Mouse (Mus musculus) 3134 (cell line): ENCODE results near the gene Sv2a.

Source experiments
- DNase-seq: peaks from one replicate; pipeline ENCODE4 v3.0.0-alpha.2; 2011; ENCODE audit warnings: low spot score; ENCODE audit not compliant: insufficient read length; ENCODE audit errors: extremely low read depth

Gene Sv2a

DNA sequence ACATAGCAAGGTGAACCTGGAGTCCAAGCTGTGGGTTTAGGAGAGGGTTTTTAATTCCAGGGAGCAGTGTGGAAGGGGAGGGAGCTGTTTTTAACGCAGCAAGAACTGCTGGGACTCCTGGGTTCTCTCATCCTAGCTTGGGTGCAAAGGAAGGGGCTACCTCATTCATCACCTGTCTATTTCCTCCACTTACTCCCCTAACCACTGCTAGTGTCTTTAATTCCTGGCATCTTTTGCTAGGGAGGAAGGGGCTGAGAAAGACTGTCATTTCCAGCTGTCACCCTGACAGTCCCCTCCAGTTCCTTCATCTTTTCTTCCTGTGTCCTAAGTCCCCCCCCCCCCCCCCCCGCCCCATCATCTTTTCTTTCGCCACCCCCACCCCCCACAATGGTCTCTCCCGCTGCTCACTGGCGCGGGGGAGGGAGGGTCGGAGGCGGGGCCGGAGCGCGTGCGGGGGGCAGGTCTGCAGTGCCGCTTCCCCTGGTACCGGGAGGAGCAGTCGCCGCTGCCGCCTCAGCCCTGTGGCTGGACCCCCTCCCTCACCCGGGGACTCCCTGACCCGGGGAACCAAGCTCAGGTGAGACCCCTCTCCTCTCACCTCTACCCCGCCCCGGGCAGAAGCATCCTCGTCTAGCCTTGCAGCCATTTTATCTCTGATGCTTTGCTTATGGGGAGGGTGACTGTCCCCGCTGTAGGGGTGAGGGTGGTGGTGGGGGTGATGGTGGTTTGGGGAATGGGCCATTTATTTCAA, at the start of gene Sv2a:
Gene Sv2a, plus strand, starts transcription at position 425 of the 751 bp plus-strand sequence.
- no peak for DNase-seq

GRCm38 (mm10) chr3:96132478-96132877, 48.5 kb upstream of the Sv2a start:
- DNase-seq: no peak

- peak; percentile 47 for DNase-seq
Measured at GRCm38 (mm10) chr3:96133327-96133905, 47.5 kb upstream of the Sv2a start.

DNA sequence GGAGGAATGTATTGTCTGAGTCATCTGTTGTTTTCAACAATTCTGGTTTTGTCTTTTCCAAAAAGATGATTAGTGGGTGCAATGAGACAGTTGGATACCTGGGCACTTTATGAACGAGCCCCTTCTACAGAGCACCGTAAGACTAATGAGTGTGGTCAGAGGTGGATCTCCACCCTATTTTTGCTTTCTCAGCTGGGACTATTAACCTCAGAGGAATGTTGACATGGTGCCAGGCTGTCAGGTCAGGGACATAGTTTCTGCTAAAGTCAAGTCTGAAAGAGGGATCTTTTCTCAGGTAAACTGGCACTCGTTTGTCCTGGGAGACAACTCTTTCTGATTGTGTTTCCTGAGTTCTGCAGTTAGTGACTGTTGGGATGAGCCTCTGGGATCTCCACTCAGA, 45.9 kb upstream of the Sv2a start:
- no peak for DNase-seq

DNA sequence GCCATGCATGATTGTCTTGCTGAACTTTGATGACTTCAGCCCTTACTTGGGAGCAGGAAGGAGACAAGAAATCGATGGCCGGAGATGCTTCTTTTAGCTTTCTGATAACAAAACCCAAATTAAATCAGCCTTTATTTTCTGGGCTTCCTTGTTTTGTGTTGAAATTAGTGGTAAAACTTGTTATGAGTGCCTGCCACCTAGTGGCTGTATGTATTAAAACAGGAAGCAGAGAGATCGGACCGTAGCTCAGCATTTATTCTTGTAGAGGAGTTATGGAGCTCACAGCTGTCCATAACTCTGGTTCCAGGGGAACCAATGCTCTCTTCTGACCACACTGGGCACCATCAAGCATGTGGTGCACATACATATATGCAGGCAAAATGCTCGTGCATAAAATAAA, 33.0 kb upstream of the Sv2a start:
- no peak for DNase-seq

- no peak for DNase-seq
Measured at GRCm38 (mm10) chr3:96151836-96152235, 29.1 kb upstream of the Sv2a start.

DNA sequence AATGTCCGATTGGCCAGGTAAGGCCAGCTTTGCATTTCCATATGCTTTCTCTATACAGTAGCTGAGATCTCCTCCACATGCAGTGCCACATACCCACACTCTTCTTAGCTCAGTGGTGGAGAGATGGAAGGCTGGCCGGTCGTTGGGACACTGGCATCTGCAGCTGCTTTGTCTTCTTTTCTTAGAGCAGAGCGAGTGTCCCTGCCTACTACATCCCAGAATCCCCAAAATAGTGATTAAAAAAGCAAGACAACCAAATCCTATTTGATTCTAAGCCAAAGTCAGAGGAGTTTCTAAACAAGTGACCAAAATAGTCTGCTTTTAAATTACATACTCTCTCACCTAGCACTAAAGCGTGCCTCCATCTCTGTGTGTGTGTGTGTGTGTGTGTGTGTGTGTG, 28.3 kb upstream of the Sv2a start:
- no peak for DNase-seq

- DNase-seq: no peak
Measured at GRCm38 (mm10) chr3:96155501-96155900, 25.4 kb upstream of the Sv2a start.

DNA sequence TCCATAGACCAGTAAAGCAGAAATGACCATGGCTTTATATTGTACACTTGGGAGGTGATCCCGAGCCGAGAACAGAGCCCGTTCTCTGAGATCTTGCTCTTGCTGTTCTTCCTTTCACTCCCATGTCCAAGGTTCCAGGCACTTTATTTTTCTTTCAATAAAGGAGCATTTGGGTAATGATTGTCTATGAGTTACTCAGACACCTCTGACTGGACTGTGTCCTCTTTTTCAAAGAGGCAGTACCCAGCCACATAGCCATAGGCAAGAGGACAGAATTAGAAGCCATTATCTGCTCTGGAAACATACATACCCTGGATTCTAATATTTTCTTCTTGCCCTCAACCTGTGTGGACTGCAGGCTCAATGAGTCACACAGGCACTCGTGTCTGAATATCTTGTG, 21.1 kb upstream of the Sv2a start:
- no peak for DNase-seq

DNA sequence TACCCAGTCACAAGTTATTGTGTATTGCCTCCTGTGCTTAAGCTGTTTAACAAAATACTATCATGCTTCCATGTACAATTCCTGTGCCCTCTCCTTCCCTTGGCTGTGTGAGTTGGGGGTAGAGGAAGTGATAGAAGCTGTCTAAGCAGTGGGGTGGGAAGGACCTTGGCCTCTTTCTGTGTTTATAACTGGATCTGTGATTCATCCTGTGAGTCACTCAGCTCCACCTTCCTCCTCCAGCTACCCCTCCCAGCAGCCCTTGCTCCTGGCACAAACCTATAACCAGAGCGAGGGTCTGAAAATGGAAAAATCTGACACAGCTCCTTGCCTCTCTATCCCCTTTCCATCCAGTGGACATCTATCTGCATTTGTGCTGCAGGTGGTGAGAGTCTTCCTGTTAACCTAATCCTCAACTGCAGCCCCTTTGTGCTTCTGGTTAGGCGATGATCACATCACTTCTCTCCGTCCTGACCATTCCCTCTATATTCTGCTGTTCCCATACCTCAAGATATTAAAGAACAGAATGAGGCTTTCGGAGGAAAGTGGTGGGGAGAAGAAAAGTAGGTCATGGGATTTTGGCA, 20.6 kb upstream of the Sv2a start:
- peak; percentile 77 for DNase-seq

GRCm38 (mm10) chr3:96160803-96161516, 20.0 kb upstream of the Sv2a start:
- DNase-seq: peak; percentile 82

- DNase-seq: peak; percentile 42
Measured at GRCm38 (mm10) chr3:96161869-96162840, 18.8 kb upstream of the Sv2a start, which contains the start of gene Mtmr11. Mtmr11 (plus strand) TSS chr3:96162004.

DNA sequence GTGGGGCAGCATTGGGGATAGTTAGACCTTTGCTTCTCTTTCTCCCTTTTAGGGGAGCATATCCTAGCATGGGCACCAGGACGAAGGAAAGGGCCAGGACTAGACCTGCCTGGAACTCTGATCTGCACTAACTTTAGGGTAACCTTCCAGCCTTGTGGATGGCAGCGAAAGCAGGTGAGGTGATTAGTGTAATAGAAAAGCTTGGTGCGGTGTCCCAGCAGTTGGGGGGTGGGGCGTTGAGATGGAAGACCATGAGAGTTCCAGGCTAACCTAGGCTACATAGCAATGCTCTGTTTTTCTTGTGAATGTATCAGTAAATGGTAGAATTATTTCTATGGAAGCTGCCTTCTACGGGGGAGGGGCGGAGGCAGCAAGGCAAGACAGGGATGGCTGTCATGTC, 17.9 kb upstream of the Sv2a start:
- no peak for DNase-seq

DNA sequence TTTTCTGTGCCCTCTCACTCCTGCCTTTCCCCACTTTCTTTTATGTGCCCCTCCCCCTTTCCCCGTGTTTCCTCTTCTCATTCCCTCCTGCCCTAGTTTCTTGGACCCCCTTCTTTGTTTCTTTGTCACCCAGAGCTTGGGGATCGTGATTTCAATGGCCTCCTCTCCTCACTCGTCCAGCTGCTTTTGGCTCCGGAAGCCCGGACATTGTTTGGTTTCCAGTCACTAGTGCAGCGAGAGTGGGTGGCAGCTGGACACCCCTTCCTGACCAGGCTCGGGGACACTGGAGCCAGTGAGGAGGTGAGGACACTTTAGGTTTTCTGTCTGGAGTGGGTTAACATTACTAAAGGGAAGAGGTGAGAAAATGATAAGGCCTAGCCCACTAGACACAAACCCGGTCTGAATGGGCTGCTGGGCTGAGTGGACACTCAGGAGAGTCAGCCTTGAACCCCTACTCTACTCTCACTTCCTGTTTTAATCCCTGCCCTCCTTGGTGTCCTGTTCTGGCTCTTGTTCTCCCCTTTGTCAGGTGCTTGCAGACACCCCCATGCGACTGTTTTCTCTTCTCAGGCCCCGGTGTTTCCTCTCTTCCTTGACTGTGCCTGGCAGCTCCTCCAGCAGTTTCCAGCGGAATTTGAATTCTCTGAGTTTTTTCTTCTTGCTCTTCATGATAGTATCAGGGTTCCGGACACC, 12.3 kb upstream of the Sv2a start:
- DNase-seq: no peak

- no peak for DNase-seq
Measured at GRCm38 (mm10) chr3:96170276-96170675, 10.7 kb upstream of the Sv2a start.

GRCm38 (mm10) chr3:96170976-96171545, 9.9 kb upstream of the Sv2a start:
- no peak for DNase-seq

DNA sequence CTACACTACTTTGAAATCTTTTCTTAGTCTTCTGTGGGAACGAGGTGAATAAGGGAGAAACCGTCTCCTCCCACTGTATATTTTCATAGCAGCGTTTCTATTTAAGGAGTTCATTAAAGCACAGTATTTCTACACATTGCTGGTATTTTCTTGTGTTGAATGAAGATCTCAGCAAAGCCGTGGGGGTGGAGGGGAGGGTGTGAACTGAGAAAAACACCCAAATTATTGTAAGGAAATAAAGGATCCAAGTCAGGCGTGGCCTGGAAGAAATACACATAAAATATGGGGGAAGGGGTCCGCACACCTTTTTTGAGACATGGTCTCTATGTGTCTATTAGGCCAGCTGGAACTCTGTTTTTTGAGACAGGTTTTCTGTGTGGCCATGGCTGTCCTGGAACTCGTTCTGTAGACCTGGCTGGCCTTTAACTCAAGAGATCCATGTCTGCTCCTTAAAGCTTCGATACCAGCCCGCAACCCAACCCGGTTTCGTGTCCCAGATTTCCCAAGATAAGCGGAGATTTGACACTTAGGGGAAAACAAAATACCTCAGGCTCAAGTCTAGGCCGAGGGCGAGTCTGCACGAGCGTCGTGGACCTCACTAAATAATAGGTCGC, 9.3 kb upstream of the Sv2a start:
- no peak for DNase-seq

DNA sequence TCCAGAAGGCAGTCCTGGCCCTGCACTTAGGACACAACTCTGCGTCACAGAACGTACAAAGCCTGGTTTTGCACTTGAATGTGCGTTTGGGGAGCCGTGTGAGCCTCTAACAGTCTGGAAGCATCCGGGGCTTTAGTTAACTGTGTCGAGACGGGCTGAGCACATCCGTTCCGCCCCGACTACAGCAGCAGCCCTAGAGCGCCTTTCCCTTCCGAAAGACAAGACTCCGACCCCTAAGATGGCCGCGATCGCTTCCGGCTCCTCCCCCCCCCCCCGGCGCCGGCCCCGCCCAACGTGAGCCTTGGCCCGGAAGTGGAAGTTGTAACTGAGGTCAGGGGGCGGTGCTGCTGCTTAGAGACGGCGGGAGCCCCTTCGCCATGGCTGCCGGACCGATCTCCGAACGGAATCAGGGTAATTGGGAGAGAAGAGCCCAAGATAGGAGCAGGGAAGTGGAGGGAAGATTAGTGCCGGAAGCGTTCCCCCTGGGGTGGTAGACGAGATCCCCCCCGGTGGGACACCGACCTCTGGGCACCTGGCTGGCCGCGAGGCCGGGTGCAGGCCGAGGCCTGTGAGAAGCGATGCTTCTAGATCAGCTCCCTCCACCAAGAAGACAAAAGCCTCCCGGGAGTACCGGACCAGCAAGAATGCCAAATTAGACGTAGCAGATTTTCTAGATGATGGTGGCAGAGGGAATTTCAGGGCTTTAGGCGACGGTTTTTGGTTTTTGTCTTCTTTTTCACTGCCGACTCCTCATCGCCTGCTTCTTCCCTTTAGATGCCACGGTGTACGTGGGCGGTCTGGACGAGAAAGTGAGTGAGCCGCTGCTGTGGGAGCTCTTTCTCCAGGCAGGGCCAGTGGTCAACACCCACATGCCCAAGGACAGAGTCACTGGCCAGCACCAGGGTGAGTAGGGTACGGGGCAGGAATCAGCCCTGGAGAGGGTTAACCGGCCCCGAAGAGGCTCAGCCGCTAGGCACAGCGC, 8.5 kb upstream of the Sv2a start, which contains the start of gene Sf3b4:
Gene Sf3b4, plus strand, starts transcription at position 136 of the 982 bp plus-strand sequence.
- DNase-seq: peak; percentile 95
